8 mouse cellular contexts compared by ENCODE assay signal in the genomic region with DNA sequence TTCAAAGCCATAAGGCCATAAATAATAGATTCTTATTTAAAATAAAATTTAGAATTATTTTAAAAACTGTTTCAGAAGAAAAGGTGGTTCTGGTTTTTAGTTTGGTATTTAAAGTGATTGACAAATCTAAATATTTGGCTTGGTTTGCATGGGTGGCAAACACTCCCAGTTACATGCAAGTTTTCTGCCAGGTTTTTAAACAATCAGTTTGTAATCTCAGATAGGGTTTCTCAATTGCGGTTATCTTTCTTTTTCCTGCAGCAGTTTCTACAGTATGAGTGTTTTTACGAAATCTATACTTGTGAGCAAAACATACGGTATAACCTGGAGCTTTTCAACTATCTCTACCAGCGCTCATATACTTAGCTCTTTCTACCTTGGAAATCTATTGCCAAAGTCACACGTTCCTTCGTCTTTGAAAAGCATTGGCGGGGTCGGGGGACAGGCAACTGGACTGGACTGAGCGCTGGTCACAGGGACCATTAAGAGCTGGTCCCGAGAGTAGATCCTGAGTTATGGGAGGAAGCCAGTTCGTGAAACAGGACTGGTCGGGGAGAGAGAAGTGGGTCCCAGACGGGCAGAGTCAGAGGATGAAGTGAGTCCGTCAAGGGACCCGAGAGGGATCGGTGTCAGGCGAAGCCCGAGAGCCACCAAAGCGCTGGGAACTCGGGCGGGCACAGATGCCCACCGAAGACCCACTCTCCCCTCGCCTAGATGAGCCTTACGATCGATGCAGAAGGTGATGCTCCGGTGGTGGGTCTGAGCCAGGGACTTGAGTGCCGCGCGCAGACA. TPM values are rescaled to one million over a fixed set of nuclear protein-coding genes. Genes with fewer than 3 reads are reported as not detected.
DNase-seq lines count a peak whose midpoint lies in the region; ATAC-seq and TF ChIP-seq lines count a peak whose summit lies in the region.

No protein-coding gene starts in this region.

- peak; percentile 53 for DNase-seq in adrenal gland, postnatal 14 days
- no peak for DNase-seq in adrenal gland, postnatal 10 days
- peak; percentile 45 for DNase-seq in lung, postnatal 0 days (ENCODE audit: low spot score)
- DNase-seq in lung, postnatal 4 days = no peak
- DNase-seq in midbrain, postnatal 0 days (ENCODE audit: low spot score) = no peak
- no peak for DNase-seq in right cerebral cortex, postnatal 4 days
- no peak for DNase-seq in cerebellum, adult 18-20 months

- TF ChIP-seq EP300 in lung, postnatal 0 days (IDR thresholded peaks at IDR 0.05) = no peak

- H3K36me3 ChIP-seq in lung, postnatal 0 days (ENCODE audit: insufficient read depth, low read length) = peaks cover 3% of the 10 kb centered on the region; the same call in 1 of the 2 replicates
- 0 out of 2 replicates have a peak, but pooled peaks cover 2% of the 10 kb centered on the region for H3K36me3 ChIP-seq in midbrain, postnatal 0 days (ENCODE audit: insufficient read depth, low read length)

- 0 out of 2 replicates have a peak, but pooled peaks cover 10% of the 10 kb centered on the region for H3K4me1 ChIP-seq in lung, postnatal 0 days (ENCODE audit: insufficient read depth, low read depth, low read length)
- peaks cover 5% of the 10 kb centered on the region; the same call in 1 of the 2 replicates for H3K4me1 ChIP-seq in midbrain, postnatal 0 days (ENCODE audit: insufficient read depth, low read length)

- peak; percentile 49 for ATAC-seq in lung, postnatal 0 days
- peak; percentile 4 for ATAC-seq in inflammation-experienced regulatory T-cells, adult 6 months
- peak; percentile 67 for ATAC-seq in midbrain, postnatal 0 days (ENCODE audit: low FRiP score)

- TF ChIP-seq CTCF in lung, postnatal 0 days (IDR thresholded peaks at IDR 0.05) = no peak
- TF ChIP-seq CTCF in midbrain, postnatal 0 days (IDR thresholded peaks at IDR 0.05) = no peak

- H3K9me3 ChIP-seq in lung, postnatal 0 days (ENCODE audit: low read length) = no peaks in the 10 kb centered on the region
- H3K9me3 ChIP-seq in midbrain, postnatal 0 days (ENCODE audit: low read length) = no peaks in the 10 kb centered on the region

- WGBS in lung, postnatal 0 days = under 1% methylated on average over 26 of the region's 29 CpGs
- WGBS in midbrain, postnatal 0 days = 3% methylated on average over 29 of the region's 29 CpGs

- peak overlapping the region; percentile 71 for H3K9ac ChIP-seq in lung, postnatal 0 days (replicated peaks; ENCODE audit: low read depth)
- H3K9ac ChIP-seq in midbrain, postnatal 0 days (replicated peaks; ENCODE audit: low read length, poor library complexity, severe bottlenecking) = peak overlapping the region; percentile 72

- H3K4me3 ChIP-seq in lung, postnatal 0 days (ENCODE audit: low read depth, low read length) = peak overlapping the region; percentile 75
- H3K4me3 ChIP-seq in midbrain, postnatal 0 days (ENCODE audit: low read depth, low read length) = peak overlapping the region; percentile 70

- H3K27ac ChIP-seq in lung, postnatal 0 days (ENCODE audit: low read length) = peak overlapping the region; percentile 80
- H3K27ac ChIP-seq in midbrain, postnatal 0 days (ENCODE audit: low read depth, low read length) = peak overlapping the region; percentile 69

- H3K27me3 ChIP-seq in lung, postnatal 0 days (replicated peaks; ENCODE audit: insufficient read depth, low read length) = no peaks in the 10 kb centered on the region
- no peaks in the 10 kb centered on the region for H3K27me3 ChIP-seq in midbrain, postnatal 0 days (ENCODE audit: insufficient read depth, low read length)

- H3K4me2 ChIP-seq in lung, postnatal 0 days (replicated peaks; ENCODE audit: low read depth, low read length) = peak overlapping the region; percentile 69
- peak overlapping the region; percentile 83 for H3K4me2 ChIP-seq in midbrain, postnatal 0 days (ENCODE audit: low read depth, low read length, poor library complexity, severe bottlenecking)

RNA-seq across cellular contexts. Expression of gene Acad8, which starts 0.5 kb away (rescaled TPM):
- total RNA-seq in adrenal gland, postnatal 14 days (2021) = 75.8 and 76.9 TPM in 2 replicates
- total RNA-seq in adrenal gland, postnatal 10 days (2021) = 10 to 100 TPM; 75.6 to 95.6 TPM
- 31.6 and 33.6 TPM in 2 replicates for polyA plus RNA-seq in lung, postnatal 0 days (2015; fragmentation: Nextera tagmentation; extraction: Ambion mirVana)
- 10 to 100 TPM; 21.8 to 42.0 (median 30.5) TPM for polyA plus RNA-seq in inflammation-experienced regulatory T-cells, adult 6 months (2017; shearing (Covaris generic))
- total RNA-seq in midbrain, postnatal 0 days (2014; rRNA removed) = 13.9 and 19.7 TPM in 2 replicates
- polyA plus RNA-seq in midbrain, postnatal 0 days (2015; fragmentation: Nextera tagmentation; extraction: Ambion mirVana) = 20.7 and 22.3 TPM in 2 replicates

RNA-seq across cellular contexts. Expression of gene Thyn1, which starts 0.6 kb away (rescaled TPM):
- 40.3 and 42.8 TPM in 2 replicates for total RNA-seq in adrenal gland, postnatal 14 days (2021)
- total RNA-seq in adrenal gland, postnatal 10 days (2021) = 10 to 100 TPM; 42.3 to 49.5 TPM
- 52.7 and 55.7 TPM in 2 replicates for polyA plus RNA-seq in lung, postnatal 0 days (2015; fragmentation: Nextera tagmentation; extraction: Ambion mirVana)
- 10 to 100 TPM; 71.3 to 87.6 (median 72.9) TPM for polyA plus RNA-seq in inflammation-experienced regulatory T-cells, adult 6 months (2017; shearing (Covaris generic))
- 48.1 and 68.6 TPM in 2 replicates for total RNA-seq in midbrain, postnatal 0 days (2014; rRNA removed)
- polyA plus RNA-seq in midbrain, postnatal 0 days (2015; fragmentation: Nextera tagmentation; extraction: Ambion mirVana) = 136 and 140 TPM in 2 replicates

RNA-seq across cellular contexts. Expression of gene Vps26b, which starts 31.0 kb away (rescaled TPM):
- total RNA-seq in adrenal gland, postnatal 14 days (2021) = 33.5 and 37.9 TPM in 2 replicates
- total RNA-seq in adrenal gland, postnatal 10 days (2021) = 10 to 100 TPM; 32.8 to 38.7 TPM
- polyA plus RNA-seq in lung, postnatal 0 days (2015; fragmentation: Nextera tagmentation; extraction: Ambion mirVana) = 16.7 TPM in 2 replicates
- polyA plus RNA-seq in inflammation-experienced regulatory T-cells, adult 6 months (2017; shearing (Covaris generic)) = 10 to 100 TPM in 2 of 3 experiments, 1 to 10 TPM in 1; 8.3 to 12.6 (median 12.3) TPM
- total RNA-seq in midbrain, postnatal 0 days (2014; rRNA removed) = 145 and 161 TPM in 2 replicates
- 80.8 and 85.2 TPM in 2 replicates for polyA plus RNA-seq in midbrain, postnatal 0 days (2015; fragmentation: Nextera tagmentation; extraction: Ambion mirVana)

RNA-seq across cellular contexts. Expression of gene Ncapd3, which starts 31.1 kb away (rescaled TPM):
- total RNA-seq in adrenal gland, postnatal 14 days (2021) = 20.2 and 22.2 TPM in 2 replicates
- total RNA-seq in adrenal gland, postnatal 10 days (2021) = 10 to 100 TPM; 19.2 to 26.0 TPM
- 6.3 and 6.4 TPM in 2 replicates for polyA plus RNA-seq in lung, postnatal 0 days (2015; fragmentation: Nextera tagmentation; extraction: Ambion mirVana)
- polyA plus RNA-seq in inflammation-experienced regulatory T-cells, adult 6 months (2017; shearing (Covaris generic)) = 10 to 100 TPM; 25.1 to 38.5 (median 26.4) TPM
- 20.2 and 25.4 TPM in 2 replicates for total RNA-seq in midbrain, postnatal 0 days (2014; rRNA removed)
- polyA plus RNA-seq in midbrain, postnatal 0 days (2015; fragmentation: Nextera tagmentation; extraction: Ambion mirVana) = 7.1 and 7.3 TPM in 2 replicates

Comparison
In these comparisons a context has a peak if more than half of its experiments do, and no peak if none do; other contexts are left out.
1. DNase-seq: peak in adrenal gland, postnatal 14 days (single experiment) and lung, postnatal 0 days (single experiment); none in adrenal gland, postnatal 10 days (single experiment), lung, postnatal 4 days (0 of 2), midbrain, postnatal 0 days (single experiment), right cerebral cortex, postnatal 4 days (single experiment) and cerebellum, adult 18-20 months (0 of 2).
2. ATAC-seq: peak in every context shown above with its lines; median percentile 67 in midbrain, postnatal 0 days; 49 in lung, postnatal 0 days; 4 in inflammation-experienced regulatory T-cells, adult 6 months.